Mouse (Mus musculus) G1E-ER4 (cell line): ENCODE data around the gene Rab11b. TPM values are rescaled to one million over a fixed set of nuclear protein-coding genes. Genes with fewer than 3 reads are reported as not detected.

Experiments
- GATA1 ChIP-seq: IDR thresholded peaks from one replicate; pipeline ENCODE4 v1.8.0; 2012; ENCODE audit warnings: low read length, inconsistent platforms
- polyA plus RNA-seq: library from polyadenylated mRNA; stranded (reverse); fragments of >175 nt; gene quantifications from 2 replicates; pipeline ENCODE4 v1.2.3, GENCODE M21; 2012

Rab11b gene
- polyA plus RNA-seq, 1 experiment: 99.8 TPM

DNA sequence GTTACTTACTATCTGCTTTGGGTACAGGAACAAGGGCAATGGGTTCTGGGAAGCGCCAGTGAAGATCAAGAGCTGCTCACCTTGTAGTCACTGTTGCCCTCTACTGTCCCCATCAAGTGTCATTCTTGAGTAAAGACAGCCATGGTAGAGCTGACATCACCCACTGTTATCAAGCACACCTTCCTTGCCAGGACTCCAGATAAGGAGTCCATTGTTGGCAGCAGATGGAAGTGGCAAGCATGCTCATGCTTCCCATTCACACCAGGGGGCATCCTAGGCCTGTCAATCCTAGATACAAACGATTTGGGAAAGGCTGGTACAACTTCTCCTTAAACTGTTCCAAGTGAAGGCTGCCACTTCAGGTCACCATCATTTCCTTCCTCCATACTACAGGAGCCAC lies 14.3 kb downstream of the Rab11b start:
- TF ChIP-seq GATA1: peak; percentile 79

DNA sequence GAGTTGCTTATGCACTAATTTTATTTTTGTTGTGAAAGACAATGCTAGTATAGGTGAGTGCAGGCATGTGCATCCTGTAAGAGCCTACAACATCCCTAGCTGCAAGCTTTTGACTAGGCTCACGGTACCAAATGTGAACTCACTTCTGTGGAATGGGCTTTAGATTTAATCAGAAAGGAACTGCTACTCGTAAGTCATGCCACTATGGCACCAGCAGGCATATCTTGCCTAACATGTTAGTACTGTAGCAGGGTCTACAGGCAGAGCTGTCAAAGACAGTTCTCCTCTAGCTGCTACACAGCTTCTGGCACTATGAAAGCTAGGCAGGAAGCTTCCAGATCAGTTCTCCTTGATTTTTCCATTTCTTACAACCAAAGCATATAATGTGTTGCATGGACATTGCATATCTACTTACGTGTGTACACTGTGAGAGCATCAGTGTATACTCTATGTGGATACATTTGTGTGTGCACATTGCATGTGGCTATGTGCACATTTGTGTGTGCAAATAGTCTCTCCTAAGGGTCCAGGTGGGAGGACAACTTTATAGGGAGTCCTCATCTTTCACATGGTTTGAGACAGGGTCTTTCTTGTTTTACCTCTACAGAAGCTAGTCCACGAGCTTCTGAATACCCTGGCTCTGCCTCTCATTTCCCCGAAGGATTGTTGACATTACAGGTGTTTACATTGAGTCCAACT lies 15.5 kb downstream of the Rab11b start:
- TF ChIP-seq GATA1: no peak

DNA sequence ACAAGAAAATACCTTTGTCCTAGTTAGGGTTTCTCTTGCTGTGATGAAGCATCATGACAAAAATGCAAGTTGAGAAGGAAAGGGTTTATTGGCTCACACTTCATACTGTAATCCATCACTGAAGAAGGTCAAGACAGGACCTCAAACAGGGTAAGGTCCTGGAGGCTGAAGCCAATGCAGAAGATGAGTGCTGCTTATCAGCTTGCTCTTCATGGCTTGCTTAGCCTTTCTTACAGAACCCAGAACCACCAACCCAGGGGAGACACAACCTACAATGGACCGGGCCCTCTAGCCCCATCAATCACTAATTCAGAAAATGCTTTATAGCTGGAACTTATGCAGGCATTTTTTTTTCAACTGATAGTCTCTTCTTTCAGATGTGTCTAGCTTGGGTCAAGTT lies 17.9 kb downstream of the Rab11b start:
- TF ChIP-seq GATA1: no peak

- no peak for TF ChIP-seq GATA1
Observed at GRCm38 (mm10) chr17:33729215-33729614, 31.1 kb downstream of the Rab11b start.

GRCm38 (mm10) chr17:33728396-33728795 lies 31.9 kb downstream of the Rab11b start:
- TF ChIP-seq GATA1: no peak

- no peak for TF ChIP-seq GATA1
Observed at GRCm38 (mm10) chr17:33719736-33720378, 40.5 kb downstream of the Rab11b start.

DNA sequence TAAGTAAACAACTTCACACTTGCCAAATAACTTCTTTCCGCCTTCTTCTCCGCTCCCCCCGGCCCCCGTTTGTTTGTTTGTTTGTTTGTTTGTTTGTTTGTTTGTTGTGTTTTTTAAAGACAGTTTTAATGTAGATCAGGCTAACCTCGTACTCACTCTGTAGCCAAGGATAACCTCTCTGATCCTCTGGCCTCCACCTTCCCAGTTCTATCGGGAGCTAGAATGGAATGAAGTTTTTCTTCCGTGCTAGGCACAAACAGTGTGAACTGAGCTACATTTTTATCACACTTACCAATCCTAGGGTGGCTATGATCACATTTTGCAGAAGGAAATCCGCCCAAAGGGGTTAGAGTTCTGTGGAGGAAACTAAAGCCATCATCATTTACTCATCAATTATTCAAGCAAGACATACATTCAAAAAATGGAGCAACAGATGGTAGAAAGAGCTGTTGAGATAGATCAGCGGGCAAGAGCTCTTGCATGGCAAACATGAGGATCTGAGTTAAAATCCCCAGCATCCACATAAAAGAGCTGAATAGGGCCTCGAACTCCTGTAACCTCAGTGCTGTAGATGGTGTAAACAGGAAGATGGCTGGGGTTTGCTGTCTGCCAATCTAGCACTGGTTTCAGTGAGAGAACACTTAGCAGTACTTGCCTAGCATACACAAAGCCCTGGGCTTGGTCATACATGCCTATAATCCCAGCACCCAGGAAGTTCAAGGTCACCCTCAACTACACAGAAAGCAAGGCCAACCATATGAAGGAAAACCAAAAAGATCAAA lies 41.2 kb downstream of the Rab11b start:
- TF ChIP-seq GATA1: no peak

DNA sequence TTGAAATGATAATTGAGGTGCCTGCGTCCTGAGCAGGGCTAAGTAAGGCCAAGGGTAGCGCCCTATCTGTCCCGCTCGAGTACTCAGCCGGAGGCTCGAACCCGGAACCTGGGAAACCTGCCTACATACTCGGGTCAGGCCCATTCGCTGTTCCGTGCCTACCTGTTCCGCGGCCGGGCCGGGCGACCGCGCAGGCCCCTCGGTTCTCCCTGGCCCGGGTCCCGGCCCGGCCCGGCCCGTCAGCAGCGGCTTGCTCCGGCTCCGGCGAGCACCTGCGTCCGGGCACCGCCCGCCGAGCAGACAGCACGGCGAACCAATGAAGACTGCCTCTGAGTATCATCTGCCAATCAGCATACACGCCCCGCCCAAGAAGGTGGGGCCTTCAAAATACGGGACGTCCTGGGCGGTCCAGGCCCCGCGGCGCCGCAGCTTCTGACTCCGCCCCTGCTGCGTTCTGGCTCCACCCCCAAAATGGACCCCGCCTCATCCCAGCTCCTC lies 41.9 kb downstream of the Rab11b start, which contains the start of gene March2:
Gene March2 (minus strand): TSS at position 287 of the 498 bp plus-strand sequence.
- TF ChIP-seq GATA1: no peak

DNA sequence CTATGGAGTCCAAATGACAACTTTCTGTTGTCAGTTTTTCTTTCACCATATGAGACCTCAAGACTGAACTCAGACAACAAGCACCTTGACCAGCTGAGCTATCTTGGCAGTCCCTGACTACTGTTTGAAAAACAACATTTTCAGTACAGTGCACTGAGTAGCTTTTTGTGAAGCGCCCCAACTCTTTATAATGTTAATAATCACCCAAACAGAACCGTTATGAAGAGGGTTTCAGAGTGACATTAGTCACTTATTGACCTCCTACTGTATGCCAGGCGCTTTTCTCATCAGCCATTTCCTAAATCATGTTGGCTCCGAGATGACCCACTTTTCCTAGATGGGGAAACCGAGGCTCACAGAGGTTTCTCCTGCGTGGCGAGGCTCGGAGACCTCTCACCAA lies 42.3 kb downstream of the Rab11b start:
- no peak for TF ChIP-seq GATA1

- no peak for TF ChIP-seq GATA1
Observed at GRCm38 (mm10) chr17:33717246-33717645, 43.1 kb downstream of the Rab11b start.

DNA sequence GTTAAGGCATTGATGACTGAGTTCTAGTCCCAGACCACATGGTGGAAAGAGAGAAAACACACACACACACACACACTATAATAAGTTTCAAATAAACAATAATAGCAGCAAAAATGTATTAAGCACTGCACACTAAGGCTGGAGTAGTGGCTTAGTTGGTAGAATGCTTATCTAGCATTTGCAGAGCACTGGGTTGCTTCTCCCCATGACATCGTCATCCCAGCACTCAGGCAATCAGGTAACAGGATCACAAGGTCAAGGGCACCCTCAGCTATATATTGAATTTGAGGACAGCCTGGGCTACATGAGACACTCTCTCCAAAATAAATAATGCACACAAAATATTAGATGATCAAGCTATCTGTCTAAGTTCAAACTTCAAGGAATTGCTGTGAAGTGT lies 45.6 kb downstream of the Rab11b start:
- TF ChIP-seq GATA1: no peak

GRCm38 (mm10) chr17:33713271-33713670 lies 47.1 kb downstream of the Rab11b start:
- TF ChIP-seq GATA1: peak; percentile 97

DNA sequence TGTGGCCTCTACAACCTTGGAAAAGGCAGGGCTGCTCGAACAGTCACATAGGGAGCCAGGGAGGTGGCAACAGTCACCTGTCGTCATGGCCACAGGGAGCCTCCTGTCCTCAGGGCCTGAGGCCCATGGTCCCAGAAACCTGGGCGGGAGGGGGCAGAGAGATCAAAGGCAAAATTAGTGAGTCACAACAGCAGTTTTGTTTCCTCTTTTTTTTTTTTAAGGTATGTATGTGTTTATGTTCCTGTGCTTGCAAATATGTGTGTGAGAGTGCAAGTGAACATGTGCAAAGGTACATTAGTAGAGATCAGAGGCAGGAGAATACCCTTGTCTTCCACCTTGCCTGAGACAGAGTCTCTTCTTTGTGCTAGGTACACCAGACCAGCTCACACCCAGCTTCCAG lies 50.5 kb downstream of the Rab11b start:
- TF ChIP-seq GATA1: no peak

GRCm38 (mm10) chr17:33703091-33703490 lies 57.2 kb downstream of the Rab11b start:
- TF ChIP-seq GATA1: no peak

DNA sequence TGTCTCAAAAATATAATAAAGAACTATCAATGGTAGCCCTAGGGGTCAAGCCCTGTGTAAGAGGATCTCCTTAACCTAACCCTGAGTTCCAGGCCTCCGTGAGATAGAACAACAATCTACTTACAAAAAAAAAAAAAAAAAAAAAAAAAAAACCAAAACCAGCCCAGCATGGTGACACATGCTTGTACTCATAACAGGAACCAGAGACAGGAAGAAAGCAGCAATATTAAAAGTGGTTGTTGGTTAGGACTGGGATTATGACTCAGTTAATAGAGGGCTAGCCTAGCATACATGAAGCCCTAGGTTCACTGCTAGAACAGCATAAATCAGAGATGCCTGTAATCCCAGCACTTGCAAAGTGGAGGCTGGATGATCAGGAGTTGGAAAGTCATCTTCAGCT lies 58.2 kb downstream of the Rab11b start:
- no peak for TF ChIP-seq GATA1

DNA sequence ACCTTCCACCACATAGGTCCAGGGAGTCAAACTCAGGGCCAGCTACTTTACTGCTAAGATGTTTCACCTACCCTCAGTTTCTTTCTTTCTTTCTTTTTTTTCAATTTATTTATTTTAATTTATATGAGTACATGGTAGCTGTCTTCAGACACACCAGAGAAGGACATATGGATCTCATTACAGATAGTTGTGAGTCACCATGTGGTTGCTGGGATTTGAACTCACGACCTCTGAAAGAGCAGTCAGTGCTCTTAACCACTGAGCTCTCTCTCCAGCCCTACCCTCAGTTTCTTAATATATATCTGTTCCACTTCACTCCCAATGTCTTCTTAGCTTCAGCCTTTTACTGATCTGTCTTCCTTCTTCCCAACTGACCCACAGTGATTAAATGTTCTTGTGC lies 64.9 kb downstream of the Rab11b start:
- TF ChIP-seq GATA1: no peak

Other genes with a start within 250 kb of the Rab11b start
- gene Adamts10, start 236.3 kb downstream of the Rab11b start, polyA plus RNA-seq: 0.02 TPM in 1 of 2 replicates, not detected in the other
- not detected in 2 replicates for gene Myo1f, start 204.8 kb downstream of the Rab11b start, polyA plus RNA-seq
- 134 and 140 TPM in 2 replicates for gene Zfp414, start 131.4 kb downstream of the Rab11b start, polyA plus RNA-seq
- not detected in 2 replicates for gene Pram1, start 122.5 kb downstream of the Rab11b start, polyA plus RNA-seq
- gene Hnrnpm, start 73.7 kb downstream of the Rab11b start, polyA plus RNA-seq: 1,122 and 1,843 TPM in 2 replicates
- gene March2, start 41.9 kb downstream of the Rab11b start, polyA plus RNA-seq: 19.8 and 42.0 TPM in 2 replicates
- not detected in 2 replicates for gene Angptl4, start 21.3 kb upstream of the Rab11b start, polyA plus RNA-seq
- gene Kank3, start 50.0 kb upstream of the Rab11b start, polyA plus RNA-seq: 6.9 and 7.2 TPM in 2 replicates
- gene Rps28, start 64.0 kb upstream of the Rab11b start, polyA plus RNA-seq: 1,425 and 5,080 TPM in 2 replicates
- gene Ndufa7, start 64.0 kb upstream of the Rab11b start, polyA plus RNA-seq: 678 and 952 TPM in 2 replicates
- gene Cd320, start 82.6 kb upstream of the Rab11b start, polyA plus RNA-seq: 9.3 and 14.4 TPM in 2 replicates
- not detected in 2 replicates for gene Gm7029, start 113.3 kb upstream of the Rab11b start, polyA plus RNA-seq
- gene Kifc1, start 130.1 kb upstream of the Rab11b start, polyA plus RNA-seq: 88.1 and 95.0 TPM in 2 replicates
- not detected in 2 replicates for gene Platr17, start 144.6 kb upstream of the Rab11b start, polyA plus RNA-seq
- 57.5 and 59.5 TPM in 2 replicates for gene Daxx, start 148.9 kb upstream of the Rab11b start, polyA plus RNA-seq
- 77.2 and 82.0 TPM in 2 replicates for gene Tapbp, start 155.4 kb upstream of the Rab11b start, polyA plus RNA-seq
- gene Zbtb22, start 155.4 kb upstream of the Rab11b start, polyA plus RNA-seq: 49.7 and 50.9 TPM in 2 replicates
- gene Rgl2, start 169.0 kb upstream of the Rab11b start, polyA plus RNA-seq: 93.1 and 127 TPM in 2 replicates
- gene Pfdn6, start 179.8 kb upstream of the Rab11b start, polyA plus RNA-seq: 358 and 374 TPM in 2 replicates
- 165 and 186 TPM in 2 replicates for gene Wdr46, start 180.1 kb upstream of the Rab11b start, polyA plus RNA-seq
- gene B3galt4, start 191.0 kb upstream of the Rab11b start, polyA plus RNA-seq: 11.6 and 14.2 TPM in 2 replicates
- gene Vps52, start 195.3 kb upstream of the Rab11b start, polyA plus RNA-seq: 64.7 and 68.2 TPM in 2 replicates
- 364 and 1,526 TPM in 2 replicates for gene Rps18, start 195.5 kb upstream of the Rab11b start, polyA plus RNA-seq
- gene H2-K1, start 239.8 kb upstream of the Rab11b start, polyA plus RNA-seq: not detected in 2 replicates